In genomic region chr13:85556101-85556853, GRCm38 (mm10) we compare ENCODE assay signal across 9 mouse cellular contexts.
DNase-seq lines count a peak whose midpoint lies in the region; ATAC-seq and TF ChIP-seq lines count a peak whose summit lies in the region.
"Had no signal": no experiment of that assay in that cellular context is flagged by ENCODE, and none has a peak within 500 bp of the region (broad histone marks: within the 10 kb centered on the region; RNA-seq: fewer than 3 reads in every experiment).

No protein-coding gene starts in this region.

- H3K9ac ChIP-seq in heart, postnatal 0 days (replicated peaks; ENCODE audit: low read depth, low read length) = no peak overlapping the region
- no peak overlapping the region for H3K9ac ChIP-seq in midbrain, embryonic 12.5 days (replicated peaks)
- H3K9ac ChIP-seq: liver, embryonic 15.5 days had no signal

- no peaks in the 10 kb centered on the region for H3K9me3 ChIP-seq in heart, postnatal 0 days (replicated peaks; ENCODE audit: control insufficient read depth, low read length)
- H3K9me3 ChIP-seq in hindbrain, embryonic 10.5 days = no peaks in the 10 kb centered on the region
- no peaks in the 10 kb centered on the region for H3K9me3 ChIP-seq in midbrain, embryonic 12.5 days
- H3K9me3 ChIP-seq: liver, embryonic 15.5 days had no signal

- intact Hi-C loops in heart, postnatal 25 days (cut with DNase I) = no loop called here

- TF ChIP-seq POLR2A in cortical plate, adult 2 months (IDR thresholded peaks at IDR 0.05; ENCODE audit: extremely low read depth, insufficient read depth, low read length) = no peak
- no peak for TF ChIP-seq POLR2A in thymus, adult 2 months (IDR thresholded peaks at IDR 0.05; ENCODE audit: control insufficient read depth, extremely low read depth, insufficient read depth, low read length, poor library complexity)

- TF ChIP-seq EP300 in heart, postnatal 0 days (IDR thresholded peaks at IDR 0.05; ENCODE audit: low read depth) = no peak

- no peaks in the 10 kb centered on the region for H3K27me3 ChIP-seq in heart, postnatal 0 days (ENCODE audit: control insufficient read depth, insufficient read depth, low read length)
- no peaks in the 10 kb centered on the region for H3K27me3 ChIP-seq in hindbrain, embryonic 10.5 days (ENCODE audit: insufficient read depth, poor library complexity, severe bottlenecking)
- no peaks in the 10 kb centered on the region for H3K27me3 ChIP-seq in midbrain, embryonic 12.5 days
- no peaks in the 10 kb centered on the region for H3K27me3 ChIP-seq in thymus, adult 2 months (ENCODE audit: control insufficient read depth, insufficient read depth, low read length)
- H3K27me3 ChIP-seq: liver, embryonic 15.5 days had no signal

- no peaks in the 10 kb centered on the region for H3K4me1 ChIP-seq in heart, postnatal 0 days (ENCODE audit: control insufficient read depth, insufficient read depth)
- H3K4me1 ChIP-seq in cortical plate, adult 2 months (ENCODE audit: control insufficient read depth, insufficient read depth, low read length) = no peaks in the 10 kb centered on the region
- H3K4me1 ChIP-seq in hindbrain, embryonic 10.5 days (replicated peaks) = no peaks in the 10 kb centered on the region
- no peaks in the 10 kb centered on the region for H3K4me1 ChIP-seq in midbrain, embryonic 12.5 days
- 0 out of 2 replicates have a peak, but pooled peaks cover 2% of the 10 kb centered on the region for H3K4me1 ChIP-seq in thymus, adult 2 months (replicated peaks; ENCODE audit: control insufficient read depth, insufficient read depth, low read length)
- H3K4me1 ChIP-seq: liver, embryonic 15.5 days had no signal

- no peak overlapping the region for H3K4me3 ChIP-seq in heart, postnatal 0 days (ENCODE audit: low read depth, low read length)
- no peak overlapping the region for H3K4me3 ChIP-seq in cortical plate, adult 2 months (ENCODE audit: insufficient read depth, low read length)
- no peak overlapping the region for H3K4me3 ChIP-seq in hindbrain, embryonic 10.5 days
- H3K4me3 ChIP-seq in midbrain, embryonic 12.5 days = no peak overlapping the region
- H3K4me3 ChIP-seq in thymus, adult 2 months (ENCODE audit: control insufficient read depth, insufficient read depth, low read length) = no peak overlapping the region
- H3K4me3 ChIP-seq: liver, embryonic 15.5 days had no signal

- 8% methylated on average over 5 of the region's 5 CpGs for WGBS in heart, postnatal 0 days
- 12% methylated on average over 5 of the region's 5 CpGs for WGBS in hindbrain, embryonic 10.5 days
- WGBS in midbrain, embryonic 12.5 days = 12% methylated on average over 5 of the region's 5 CpGs
- WGBS in thymus, adult 2 months = 20% methylated on average over 5 of the region's 5 CpGs

- peak; percentile 23 for DNase-seq in heart, postnatal 0 days (ENCODE audit: low spot score)
- DNase-seq in heart, postnatal 25 days (ENCODE audit: low spot score) = no peak
- DNase-seq in Muller cell, postnatal 12 days (ENCODE audit: inconsistent ontology term) = peak; percentile 25
- peak; percentile 28 for DNase-seq in hindbrain, embryonic 10.5 days (ENCODE audit: low spot score)
- peak; percentile 21 to 29 for DNase-seq in layer of hippocampus, postnatal 36 days
- DNase-seq in thymus, adult 2 months = peak; percentile 69

- peak; percentile 42; the same call in 1 of the 2 replicates for TF ChIP-seq CTCF in heart, postnatal 0 days (IDR thresholded peaks at IDR 0.05; ENCODE audit: low read depth)
- peak; percentile 43; the same call in 1 of the 2 replicates for TF ChIP-seq CTCF in cortical plate, adult 2 months (IDR thresholded peaks at IDR 0.05; ENCODE audit: extremely low read depth, insufficient read depth, low read length)
- TF ChIP-seq CTCF in thymus, adult 2 months (IDR thresholded peaks at IDR 0.05; ENCODE audit: borderline replicate concordance, control insufficient read depth, extremely low read depth, insufficient read depth, low read length, poor library complexity) = no peak

- no peaks in the 10 kb centered on the region for H3K36me3 ChIP-seq in heart, postnatal 0 days (replicated peaks; ENCODE audit: control insufficient read depth, insufficient read depth, low read length)
- no peaks in the 10 kb centered on the region for H3K36me3 ChIP-seq in hindbrain, embryonic 10.5 days
- H3K36me3 ChIP-seq in midbrain, embryonic 12.5 days = no peaks in the 10 kb centered on the region
- no peaks in the 10 kb centered on the region for H3K36me3 ChIP-seq in thymus, adult 2 months (ENCODE audit: control insufficient read depth, insufficient read depth, low read length)
- H3K36me3 ChIP-seq: liver, embryonic 15.5 days had no signal

- H3K27ac ChIP-seq in heart, postnatal 0 days (ENCODE audit: low read depth) = no peak overlapping the region
- H3K27ac ChIP-seq in cortical plate, adult 2 months (ENCODE audit: insufficient read depth, low read length) = no peak overlapping the region
- no peak overlapping the region for H3K27ac ChIP-seq in hindbrain, embryonic 10.5 days
- H3K27ac ChIP-seq in midbrain, embryonic 12.5 days (replicated peaks) = no peak overlapping the region
- no peak overlapping the region for H3K27ac ChIP-seq in thymus, adult 2 months (ENCODE audit: control insufficient read depth, insufficient read depth, low read length)
- H3K27ac ChIP-seq: liver, embryonic 15.5 days had no signal

- ATAC-seq in heart, postnatal 0 days (ENCODE audit: insufficient read depth, low read depth) = no peak
- 0 out of 2 replicates have a peak, but pooled peaks have one; percentile 52 for ATAC-seq in midbrain, embryonic 12.5 days (ENCODE audit: low FRiP score, low read depth)

- H3K4me2 ChIP-seq in heart, postnatal 0 days (ENCODE audit: low read depth, low read length) = no peak overlapping the region
- H3K4me2 ChIP-seq in midbrain, embryonic 12.5 days (replicated peaks) = no peak overlapping the region
- H3K4me2 ChIP-seq: liver, embryonic 15.5 days had no signal
